Mouse (Mus musculus) adrenal gland, postnatal 25 days (tissue): ENCODE results near the gene Tmem178b. TPM values are rescaled to one million over a fixed set of nuclear protein-coding genes. Genes with fewer than 3 reads are reported as not detected.

Source experiments
- DNase-seq: peaks from one replicate; pipeline ENCODE4 v3.0.0; 2021; ENCODE audit warnings: mixed read lengths
- total RNA-seq: library from RNA; stranded (reverse); gene quantifications from 2 replicates; pipeline ENCODE4 v1.2.3, GENCODE M21; 2021

Tmem178b gene
- total RNA-seq, 1 experiment from 2014 or later: 33.9 TPM

GRCm38 (mm10) chr6:40091250-40091651 is 218.2 kb downstream of the Tmem178b start:
- DNase-seq: no peak

GRCm38 (mm10) chr6:40098498-40098897 is 225.4 kb downstream of the Tmem178b start:
- DNase-seq: no peak

GRCm38 (mm10) chr6:40101785-40102184 is 228.7 kb downstream of the Tmem178b start:
- no peak for DNase-seq

GRCm38 (mm10) chr6:40102863-40103262 is 229.8 kb downstream of the Tmem178b start:
- no peak for DNase-seq

GRCm38 (mm10) chr6:40110029-40110428 is 237.0 kb downstream of the Tmem178b start:
- no peak for DNase-seq

- DNase-seq: peak; percentile 47
Measured at GRCm38 (mm10) chr6:40110729-40111128, 237.7 kb downstream of the Tmem178b start.

- no peak for DNase-seq
Measured at GRCm38 (mm10) chr6:40112488-40112887, 239.4 kb downstream of the Tmem178b start.

GRCm38 (mm10) chr6:40116225-40116624 is 243.2 kb downstream of the Tmem178b start:
- DNase-seq: no peak

GRCm38 (mm10) chr6:40120176-40120575 is 247.1 kb downstream of the Tmem178b start:
- DNase-seq: no peak

- DNase-seq: no peak
Measured at GRCm38 (mm10) chr6:40121494-40121893, 248.4 kb downstream of the Tmem178b start.

- DNase-seq: peak; percentile 15
Measured at GRCm38 (mm10) chr6:40123070-40123690, 250.1 kb downstream of the Tmem178b start.

- DNase-seq: no peak
Measured at GRCm38 (mm10) chr6:40123960-40124359, 250.9 kb downstream of the Tmem178b start.

GRCm38 (mm10) chr6:40128716-40129115 is 255.6 kb downstream of the Tmem178b start:
- no peak for DNase-seq

GRCm38 (mm10) chr6:40131936-40132335 is 258.9 kb downstream of the Tmem178b start:
- no peak for DNase-seq

- no peak for DNase-seq
Measured at GRCm38 (mm10) chr6:40133436-40133835, 260.4 kb downstream of the Tmem178b start.

- DNase-seq: no peak
Measured at GRCm38 (mm10) chr6:40135716-40136115, 262.6 kb downstream of the Tmem178b start.

GRCm38 (mm10) chr6:40137346-40137745 is 264.3 kb downstream of the Tmem178b start:
- DNase-seq: no peak

- DNase-seq: no peak
Measured at GRCm38 (mm10) chr6:40137831-40138520, 264.9 kb downstream of the Tmem178b start.

GRCm38 (mm10) chr6:40142582-40142981 is 269.5 kb downstream of the Tmem178b start:
- DNase-seq: no peak

- no peak for DNase-seq
Measured at GRCm38 (mm10) chr6:40144371-40144770, 271.3 kb downstream of the Tmem178b start.

- DNase-seq: no peak
Measured at GRCm38 (mm10) chr6:40145601-40146000, 272.5 kb downstream of the Tmem178b start.

- no peak for DNase-seq
Measured at GRCm38 (mm10) chr6:40152241-40152640, 279.2 kb downstream of the Tmem178b start.

- no peak for DNase-seq
Measured at GRCm38 (mm10) chr6:40161381-40161780, 288.3 kb downstream of the Tmem178b start.

GRCm38 (mm10) chr6:40173559-40173958 is 300.5 kb downstream of the Tmem178b start:
- DNase-seq: no peak
